Mouse (Mus musculus): Measurements from ENCODE around the gene Rarres1.

Rarres1 gene

DNA sequence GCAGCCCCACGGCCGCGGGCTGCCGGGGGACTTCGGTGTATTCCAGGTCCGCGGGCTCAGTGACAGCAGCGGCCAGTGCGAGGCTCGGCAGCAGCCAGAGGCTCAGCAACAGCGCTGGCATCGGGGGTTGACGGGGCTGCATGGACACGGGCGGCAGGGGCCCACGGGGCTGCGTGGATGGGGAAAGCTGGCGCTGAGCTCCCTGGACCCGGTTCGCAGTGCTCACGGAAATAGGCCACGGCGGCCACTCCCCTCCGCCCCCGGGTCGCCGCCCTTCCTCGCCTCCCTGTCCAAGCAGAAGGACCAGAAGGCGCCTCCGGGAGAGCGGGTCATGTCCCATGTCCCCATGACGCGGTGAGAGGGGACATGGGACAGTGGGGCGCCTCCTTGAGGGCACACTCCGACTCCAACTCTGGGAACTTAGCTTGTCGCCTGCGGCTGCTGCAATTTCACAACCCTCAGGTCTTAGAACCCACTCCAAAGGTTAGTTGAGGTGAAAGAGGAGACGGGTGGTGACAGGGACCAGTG is at the start of gene Rarres1:
TSS of gene Rarres1 (minus strand) at position 250 of the 528 bp plus-strand sequence.
- DNase-seq, result peak; percentile 38

DNA sequence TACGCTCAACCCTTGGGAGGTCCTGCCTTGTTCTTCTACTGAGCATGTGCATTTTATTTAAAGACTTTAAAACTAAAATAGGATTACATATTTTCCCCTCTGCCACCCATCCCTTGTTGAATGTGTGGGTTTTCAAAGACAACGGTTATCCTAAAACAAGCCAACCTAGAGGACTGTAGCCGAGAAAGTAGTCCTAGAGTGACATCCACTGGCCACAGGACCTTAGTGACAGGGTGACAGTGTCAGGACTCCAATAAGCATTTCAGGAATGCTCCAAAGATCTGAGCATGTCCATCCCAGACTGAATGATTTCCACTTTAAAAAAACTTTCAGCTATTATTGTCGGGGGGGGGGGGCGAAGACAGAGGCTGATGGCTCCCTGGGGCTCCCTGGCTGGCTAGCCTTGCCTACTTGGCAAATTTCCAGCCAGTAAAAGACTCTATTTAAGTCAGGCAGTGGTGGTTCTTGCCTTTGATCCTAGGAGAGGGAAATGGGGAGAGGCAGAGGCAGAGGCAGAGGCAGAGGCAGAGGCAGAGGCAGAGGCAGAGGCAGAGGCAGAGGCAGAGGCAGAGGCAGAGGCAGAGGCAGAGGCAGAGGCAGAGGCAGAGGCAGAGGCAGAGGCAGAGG is 49.5 kb upstream of the Rarres1 start:
- no peak for DNase-seq

DNA sequence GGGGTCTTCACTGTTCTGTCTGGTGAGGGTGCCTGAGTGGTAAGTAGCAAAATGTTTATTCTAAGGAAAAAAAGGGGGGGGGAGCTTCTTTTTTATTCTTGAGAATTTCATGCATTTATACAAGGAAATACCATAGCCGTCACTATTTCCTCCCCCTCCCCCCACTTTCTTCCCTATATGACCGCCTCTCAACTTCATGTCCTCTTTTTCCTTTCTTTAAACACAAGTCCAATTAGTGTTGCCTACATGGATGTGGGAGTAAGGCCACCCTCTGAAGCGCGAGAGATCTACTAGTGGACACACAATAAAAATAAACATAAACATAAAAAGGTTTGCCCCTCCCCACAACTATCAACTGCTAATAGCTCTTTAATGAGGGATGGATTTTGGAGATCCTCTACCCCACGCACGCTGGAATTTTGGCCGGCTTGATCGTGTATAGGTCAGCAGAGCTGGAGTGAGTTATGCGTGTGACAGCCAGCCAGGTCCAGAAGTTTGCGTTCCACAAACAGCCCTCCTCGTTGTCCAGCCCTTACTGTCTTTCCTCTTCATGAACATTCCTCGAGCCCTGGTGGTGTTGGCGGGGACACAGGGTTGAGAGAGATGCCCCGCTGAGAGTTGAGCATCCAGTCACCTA is 42.5 kb upstream of the Rarres1 start:
- DNase-seq, result no peak

DNA sequence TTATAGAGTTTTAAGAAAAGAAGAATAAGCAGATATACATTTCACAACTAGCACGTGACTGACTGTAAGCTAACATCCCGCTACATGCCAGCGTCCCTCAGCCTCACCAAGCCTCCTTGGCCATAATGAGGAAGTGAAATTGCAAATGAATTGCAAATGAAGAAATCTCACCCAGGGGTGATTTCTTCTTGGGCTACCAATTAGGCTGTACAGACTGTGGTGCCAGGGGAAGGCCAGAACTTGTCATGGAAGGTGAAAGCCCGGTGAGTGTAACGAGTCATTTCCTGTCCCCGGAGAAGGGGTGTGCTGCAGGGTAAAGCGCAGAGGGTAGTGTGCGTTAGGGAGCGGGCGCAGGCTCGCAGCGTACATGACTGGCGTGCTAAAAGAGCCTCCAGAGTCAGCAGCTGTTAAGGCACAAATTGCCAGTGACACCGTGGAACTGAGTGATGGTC is 41.9 kb upstream of the Rarres1 start:
- DNase-seq, result no peak

DNA sequence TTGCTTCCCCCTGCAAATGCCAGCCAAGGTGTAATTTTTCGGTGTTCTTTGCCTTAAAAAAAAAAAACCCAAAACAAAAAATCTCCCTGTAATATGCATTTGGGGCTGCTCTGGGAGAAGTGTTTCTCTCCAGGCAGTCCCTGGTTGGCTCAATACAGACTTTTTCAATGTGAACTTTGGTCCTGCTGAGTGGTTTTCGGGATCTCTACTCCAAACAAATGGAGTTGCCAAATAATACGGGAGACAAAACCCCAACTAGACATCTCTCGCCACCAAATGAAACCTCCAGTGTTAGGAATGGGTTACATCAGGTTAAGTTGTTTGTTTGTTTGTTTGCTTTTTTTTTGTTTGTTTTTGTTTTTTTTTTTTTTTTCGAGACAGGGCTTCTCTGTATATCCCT is 39.9 kb upstream of the Rarres1 start:
- DNase-seq, result no peak

DNA sequence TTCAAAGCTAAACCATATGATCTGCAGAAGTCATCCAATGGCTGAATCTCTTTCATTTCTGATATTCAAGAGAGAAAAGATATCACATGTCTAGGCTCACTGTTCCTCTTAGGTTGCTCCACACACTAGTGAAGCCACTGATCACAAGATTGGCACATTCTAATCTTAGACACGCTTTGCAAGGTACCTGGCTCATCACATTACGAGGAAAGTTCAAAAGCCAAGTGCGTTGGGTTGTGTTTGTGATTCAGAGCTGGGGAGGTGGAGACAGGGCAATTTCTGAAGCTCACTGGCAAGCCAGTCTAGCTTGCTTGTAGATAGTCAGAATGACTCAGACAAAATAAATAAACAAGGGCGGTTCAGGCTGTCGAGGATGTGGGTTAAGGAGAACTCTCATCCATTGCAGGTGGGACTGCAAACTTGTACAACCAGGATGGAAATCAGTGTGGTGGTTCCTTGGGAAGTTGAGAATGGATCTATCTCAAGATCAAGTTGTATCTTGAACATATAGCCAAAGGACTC is 38.7 kb upstream of the Rarres1 start:
- no peak for DNase-seq

DNA sequence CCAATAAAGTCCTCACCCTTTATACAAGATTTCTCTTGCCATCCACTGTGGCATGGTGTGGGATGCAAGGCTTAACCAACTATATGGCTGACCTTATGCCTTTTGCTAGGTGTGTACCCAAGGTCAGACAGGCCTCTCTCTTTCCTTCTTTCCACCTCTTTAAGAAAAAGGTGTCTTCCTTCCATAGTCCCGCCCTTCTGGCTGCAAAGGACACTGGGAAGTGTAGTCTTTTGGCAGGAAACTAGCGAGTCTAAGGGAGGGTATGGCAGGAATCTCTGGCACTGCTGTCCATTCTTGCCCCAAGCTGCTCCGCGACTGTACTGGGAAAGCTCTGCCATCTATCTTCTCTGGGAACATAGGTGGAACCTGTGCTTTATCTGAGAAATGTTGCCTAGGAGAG is 38.0 kb upstream of the Rarres1 start:
- no peak for DNase-seq

DNA sequence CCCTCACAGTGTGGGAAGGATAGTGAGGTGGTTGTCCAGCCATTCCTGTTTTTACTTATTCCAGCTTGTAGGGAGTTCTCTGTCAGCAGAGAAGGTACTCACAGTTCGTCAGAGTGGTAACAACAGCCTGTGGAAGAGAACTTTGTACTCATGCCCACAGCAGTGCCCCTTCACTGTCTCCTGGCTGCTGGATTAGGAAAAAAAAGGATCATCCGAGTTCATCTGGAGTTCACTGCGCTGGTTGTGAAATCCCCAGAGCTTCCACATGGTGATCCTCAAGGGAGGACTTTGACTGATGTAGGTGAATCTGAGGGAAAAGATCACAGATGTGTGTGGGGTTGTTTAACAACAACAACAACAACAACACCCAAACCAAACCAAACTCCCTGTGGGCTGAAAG is 35.9 kb upstream of the Rarres1 start:
- DNase-seq, result no peak

DNA sequence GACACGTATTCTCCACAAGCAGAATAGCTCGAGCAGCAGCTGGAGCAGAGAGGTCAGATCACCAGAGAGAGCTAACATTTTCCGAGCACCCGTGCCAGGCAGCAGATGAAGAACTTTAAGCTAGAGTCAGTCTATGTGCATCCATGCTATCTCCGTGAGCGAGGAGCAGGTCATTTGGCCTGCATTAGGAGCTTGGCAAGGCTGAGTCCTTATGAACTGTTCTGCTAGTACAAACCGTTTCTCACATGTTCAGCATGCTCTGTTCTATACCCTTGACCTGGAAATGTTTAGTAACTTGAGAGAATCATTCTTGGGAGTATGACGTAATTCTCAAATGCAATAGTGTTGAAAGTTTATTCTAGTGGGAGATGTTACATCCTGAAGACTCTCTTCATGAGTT is 28.3 kb upstream of the Rarres1 start:
- DNase-seq, result no peak

DNA sequence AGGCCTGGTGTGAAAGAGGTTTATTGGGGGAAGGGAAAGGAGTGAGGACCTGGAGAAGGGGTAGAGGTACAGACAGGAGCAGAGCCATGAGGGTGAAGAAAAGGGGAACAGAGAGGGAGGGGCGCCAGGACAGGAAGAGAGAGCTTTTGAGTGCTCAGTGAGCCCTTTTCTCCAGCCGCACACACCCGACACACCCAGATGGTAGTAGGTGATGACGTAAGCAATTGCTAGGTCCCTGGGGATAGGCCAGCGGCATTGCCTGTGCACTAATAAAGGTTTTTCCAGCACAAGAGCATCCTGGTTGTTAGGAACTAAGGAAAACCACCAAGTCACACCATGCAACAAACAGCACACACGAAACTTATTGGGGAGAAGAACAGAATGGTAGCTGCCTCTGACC is 9.4 kb upstream of the Rarres1 start:
- DNase-seq, result no peak

DNA sequence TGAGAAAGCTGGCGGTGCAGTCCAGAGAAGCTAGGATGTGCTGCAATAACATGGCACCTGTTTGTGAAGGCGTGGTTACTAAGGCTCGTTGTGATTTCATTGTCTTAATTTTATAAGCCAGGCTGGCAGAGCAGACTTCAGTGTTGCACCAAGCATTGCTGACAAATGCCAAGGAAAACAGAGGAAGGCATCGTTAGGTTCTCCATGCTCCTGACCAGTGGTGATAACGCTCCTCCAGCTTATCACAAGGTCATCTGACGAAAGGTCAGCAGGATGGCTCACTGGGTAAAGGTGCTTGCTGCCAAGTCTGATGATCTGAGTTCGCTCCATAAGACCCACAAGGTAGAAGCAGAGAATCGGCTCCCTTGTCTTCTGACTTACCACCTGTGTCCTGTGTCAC is 7.4 kb upstream of the Rarres1 start:
- no peak for DNase-seq

DNA sequence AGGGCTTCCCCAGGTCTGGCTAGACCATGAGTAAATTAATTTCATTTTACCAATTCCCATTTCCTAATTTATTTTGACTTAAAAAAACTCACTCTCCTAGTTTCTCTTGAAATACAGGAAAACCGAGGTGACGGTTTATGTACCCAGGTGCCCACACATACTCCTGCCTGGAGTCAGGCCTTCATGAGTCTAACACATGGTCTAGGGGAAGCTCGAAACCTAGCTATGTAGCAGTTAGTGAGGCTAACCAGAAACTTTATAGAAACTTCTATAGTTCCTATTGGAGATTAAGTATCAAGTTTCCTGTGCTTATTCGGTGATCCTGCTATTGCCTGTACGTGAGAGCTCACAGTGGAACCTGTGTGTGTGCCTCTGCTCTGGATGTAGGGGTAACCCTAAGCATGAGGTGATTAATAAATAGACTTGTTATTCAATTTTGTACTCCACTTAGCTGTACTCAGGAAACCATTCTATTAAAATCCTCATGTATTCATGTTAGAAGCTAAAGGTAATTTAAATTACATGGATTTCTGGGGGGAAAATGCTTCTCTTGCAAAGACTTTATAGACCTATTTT is 5.3 kb upstream of the Rarres1 start:
- no peak for DNase-seq

DNA sequence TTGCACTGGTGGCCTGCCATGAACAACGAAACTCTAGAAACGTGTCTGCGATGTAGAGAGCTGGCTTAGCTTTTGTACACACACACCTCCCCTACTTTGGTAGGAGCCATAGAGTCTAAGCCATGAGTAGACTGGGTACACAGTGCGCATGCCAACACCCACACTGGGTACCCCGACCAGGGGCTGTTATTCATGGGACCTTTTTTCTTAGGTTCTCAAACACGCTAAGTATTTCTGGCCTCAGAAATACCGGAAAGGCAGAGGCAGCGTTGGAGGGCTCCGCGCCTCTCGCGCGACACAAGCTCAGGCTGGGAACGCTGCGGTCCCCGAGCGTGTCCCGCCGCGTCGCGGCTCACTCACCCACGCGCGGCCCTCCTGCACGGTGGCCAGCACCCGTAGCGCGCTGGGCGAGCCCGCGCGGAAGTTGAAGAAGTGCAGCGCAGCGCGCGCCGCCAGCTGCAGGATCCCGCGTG is 486 bp downstream of the Rarres1 start:
- no peak for DNase-seq

DNA sequence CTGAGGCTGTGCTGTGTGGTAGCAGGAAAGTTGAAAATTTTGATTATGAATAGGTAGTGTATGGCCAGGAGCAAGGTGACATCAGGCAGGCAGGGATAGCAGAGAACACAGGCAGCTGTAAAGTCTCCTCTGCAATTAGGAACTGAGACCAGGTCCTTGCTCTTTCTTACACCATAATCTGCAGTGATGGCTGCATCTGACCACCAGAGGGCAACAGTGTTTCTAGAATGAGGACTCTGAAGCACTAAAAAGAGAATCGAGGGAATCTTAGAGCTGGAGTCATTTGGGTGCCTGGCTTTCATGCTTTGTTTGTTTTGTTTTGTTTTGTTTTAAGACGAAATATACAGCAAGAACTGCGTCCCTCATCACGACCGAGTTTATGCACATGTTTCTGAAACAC is 2.5 kb downstream of the Rarres1 start:
- DNase-seq, result peak; percentile 80

DNA sequence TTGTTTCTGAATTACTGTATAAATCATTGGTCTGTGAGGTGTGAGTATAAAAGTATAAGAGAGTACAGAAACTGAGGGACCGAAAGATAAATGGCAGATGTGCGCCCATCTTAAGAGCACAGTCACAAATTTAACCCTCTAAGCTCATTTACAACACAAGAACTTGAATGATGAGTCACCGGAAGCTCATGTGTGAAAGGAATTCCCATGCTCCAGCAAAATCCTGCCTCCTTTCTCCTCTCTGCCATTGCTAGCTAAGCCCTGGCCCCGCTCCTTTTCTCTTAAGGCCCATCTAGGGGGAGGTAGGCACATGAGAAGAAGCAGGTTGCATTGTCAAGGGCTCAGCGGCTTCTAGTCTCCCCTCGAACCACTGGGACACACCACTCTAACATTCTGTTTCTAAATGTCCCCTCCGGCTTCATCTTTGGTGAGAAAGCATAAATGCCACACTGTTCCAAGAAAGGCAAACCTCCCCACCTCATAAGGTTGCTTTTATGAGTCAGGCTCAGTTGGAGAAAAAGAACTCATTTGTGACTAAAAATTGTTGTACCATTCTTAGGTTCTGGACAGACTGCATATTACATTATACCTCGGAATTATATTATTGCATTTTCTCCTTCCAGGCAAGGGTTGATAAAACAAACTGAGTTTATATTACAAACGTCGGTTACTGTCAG is 7.0 kb downstream of the Rarres1 start:
- no peak for DNase-seq

DNA sequence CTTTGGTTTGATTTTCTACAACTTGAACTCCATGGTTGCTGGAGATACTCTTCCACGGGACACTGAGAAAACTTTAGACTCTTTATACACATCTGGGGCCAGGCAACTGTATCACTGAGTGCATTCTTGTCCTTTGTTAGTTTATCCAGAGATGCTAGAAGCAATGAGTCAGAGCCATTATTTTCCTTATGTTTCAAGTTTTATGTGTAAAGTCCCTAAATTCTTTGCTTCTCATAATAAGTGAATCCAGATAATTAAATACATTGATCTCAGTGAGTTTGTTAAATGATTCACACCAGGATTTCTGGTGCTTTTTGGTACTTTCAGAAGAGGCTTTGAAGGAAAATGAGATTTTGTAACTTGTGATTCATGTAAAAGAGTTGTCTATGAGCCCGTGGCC is 10.0 kb downstream of the Rarres1 start:
- DNase-seq, result no peak

DNA sequence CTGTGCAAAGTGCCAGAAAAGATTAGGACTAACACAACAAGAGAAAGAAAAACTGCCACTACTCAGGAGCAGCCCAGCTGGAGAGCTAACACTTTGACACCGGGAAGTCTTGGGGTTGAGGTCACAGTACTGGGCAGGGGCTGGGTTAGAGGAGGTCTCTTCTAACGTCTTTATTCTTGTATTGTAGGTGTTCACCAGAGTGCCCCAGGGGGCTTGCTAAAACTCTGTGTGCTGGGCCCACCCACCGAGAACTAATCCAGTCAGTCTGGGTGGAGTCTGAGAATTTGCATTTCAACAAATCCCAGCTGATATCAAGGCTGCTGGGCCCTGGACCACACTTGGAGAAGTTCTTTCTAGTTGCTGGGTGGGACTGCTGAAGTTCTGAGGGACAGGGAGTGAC is 11.4 kb downstream of the Rarres1 start:
- DNase-seq, result no peak

DNA sequence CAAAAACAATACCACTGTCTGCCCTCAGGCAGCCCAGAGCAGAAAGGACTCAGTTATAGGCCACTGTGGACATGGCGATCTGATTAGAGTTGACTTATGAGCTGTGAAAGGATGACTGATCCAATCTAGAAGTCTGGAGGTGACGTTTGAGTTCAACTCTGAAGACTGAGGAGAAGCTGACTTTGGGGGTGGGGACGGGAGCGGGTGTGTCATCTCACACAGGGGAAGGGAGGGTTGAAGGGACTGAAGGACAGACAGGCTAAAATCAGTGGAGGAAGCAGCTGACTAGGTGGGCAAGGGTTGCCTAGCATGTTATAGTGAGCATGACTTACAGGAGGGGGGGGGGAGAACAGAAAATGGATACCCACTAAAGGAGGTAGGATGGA is 15.9 kb downstream of the Rarres1 start:
- no peak for DNase-seq

DNA sequence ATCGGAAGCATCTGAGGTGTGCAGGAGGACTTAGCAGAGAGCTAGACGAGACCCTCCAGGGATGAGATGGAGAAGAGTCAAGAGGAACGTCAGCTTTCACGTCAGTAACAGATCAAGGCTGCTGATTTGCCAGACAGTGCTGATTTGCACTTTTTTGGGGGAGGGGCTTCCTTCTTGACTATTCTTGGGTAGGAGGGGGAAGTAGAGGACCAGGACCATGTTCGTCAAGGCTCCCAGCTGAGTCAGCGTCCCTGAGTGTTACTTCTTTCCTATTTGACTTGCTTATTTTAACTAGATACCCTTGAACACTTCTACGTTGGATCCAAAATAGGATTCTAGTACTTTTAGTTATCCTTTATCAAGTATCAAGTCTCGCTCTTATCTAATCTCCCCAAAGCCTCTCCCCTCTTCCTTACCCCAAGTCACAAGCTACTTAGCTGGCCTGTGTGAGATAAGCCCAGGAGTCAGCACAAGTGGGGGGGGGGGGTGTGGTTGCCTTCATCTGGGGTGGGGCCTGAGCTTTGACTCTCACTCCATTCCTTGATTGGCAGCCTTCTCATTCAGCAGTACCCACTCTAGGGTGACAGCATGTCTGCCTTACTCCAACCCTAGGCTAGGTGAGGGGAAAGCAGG is 16.4 kb downstream of the Rarres1 start:
- DNase-seq, result no peak

DNA sequence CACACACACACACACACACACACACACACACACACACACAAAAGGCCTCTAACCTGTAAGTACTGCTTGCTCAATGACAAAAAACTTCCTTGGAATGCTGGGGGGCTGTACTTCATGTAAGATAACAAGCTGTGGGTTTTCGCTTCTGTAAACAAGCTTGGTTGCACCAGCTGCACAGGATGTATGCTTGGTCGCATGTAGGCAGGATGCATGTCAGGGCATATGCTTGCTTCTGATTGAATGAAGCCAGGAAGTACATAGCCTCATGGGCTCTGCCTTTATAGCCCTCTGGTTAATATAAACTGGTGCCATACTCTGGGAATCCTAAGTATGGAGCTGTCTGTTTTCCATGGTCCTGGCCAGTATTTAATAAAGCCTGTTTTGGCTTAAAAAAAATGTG is 17.3 kb downstream of the Rarres1 start:
- no peak for DNase-seq

DNA sequence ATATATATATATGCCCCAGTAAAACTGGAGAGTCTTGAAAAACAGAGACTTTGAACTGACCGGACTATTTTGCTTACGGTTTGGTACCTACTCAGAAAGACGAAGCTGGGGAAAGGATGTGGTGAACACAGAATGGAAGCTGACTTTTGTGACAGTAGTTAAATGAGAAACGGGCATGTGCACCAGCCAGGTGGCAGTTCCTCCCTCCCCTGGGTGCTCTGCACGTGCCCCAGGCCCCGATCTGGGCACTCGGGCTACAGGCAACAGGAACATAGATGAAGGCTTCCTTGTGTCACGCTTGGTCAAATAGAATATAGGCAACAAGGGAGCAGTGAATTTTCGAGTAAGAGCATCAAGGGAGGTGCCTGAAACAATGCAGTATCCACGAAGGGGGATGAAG is 19.0 kb downstream of the Rarres1 start:
- DNase-seq, result no peak

DNA sequence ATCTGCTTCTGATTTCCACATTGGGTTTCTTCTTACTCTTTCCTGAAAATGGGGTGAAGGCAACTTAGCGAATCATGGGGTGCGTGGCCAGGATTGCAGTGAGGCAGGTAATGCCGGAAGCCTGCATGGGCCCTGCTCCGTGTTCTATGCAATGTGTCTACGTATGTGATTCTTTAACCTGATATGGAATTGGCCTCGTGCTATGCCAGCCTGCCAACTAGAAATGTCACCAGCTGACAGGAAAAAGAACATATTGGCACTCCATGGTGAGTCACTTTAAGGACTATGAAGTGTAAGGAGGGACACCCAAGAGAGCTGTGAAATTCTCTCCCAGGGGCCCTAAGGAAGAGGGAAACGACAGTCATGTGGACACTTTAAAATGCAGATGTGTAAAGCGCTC is 22.2 kb downstream of the Rarres1 start:
- no peak for DNase-seq
